Mouse (Mus musculus) cerebellum, adult 2 months (tissue): ENCODE data around the gene Nbas.

Source experiments
- CTCF ChIP-seq: fragments of 200-500 bp; IDR thresholded peaks from 2 replicates; pipeline ENCODE4 v1.5.1; 2011; ENCODE audit warnings: low read depth, mild to moderate bottlenecking, control low read depth, low read length, moderate library complexity, borderline replicate concordance; ENCODE audit not compliant: insufficient read depth
- POLR2A ChIP-seq: fragments of 200-500 bp; IDR thresholded peaks from 2 replicates; pipeline ENCODE4 v1.6.1; 2011; ENCODE audit warnings: low read length, control low read depth, borderline replicate concordance; ENCODE audit not compliant: insufficient read depth

DNA sequence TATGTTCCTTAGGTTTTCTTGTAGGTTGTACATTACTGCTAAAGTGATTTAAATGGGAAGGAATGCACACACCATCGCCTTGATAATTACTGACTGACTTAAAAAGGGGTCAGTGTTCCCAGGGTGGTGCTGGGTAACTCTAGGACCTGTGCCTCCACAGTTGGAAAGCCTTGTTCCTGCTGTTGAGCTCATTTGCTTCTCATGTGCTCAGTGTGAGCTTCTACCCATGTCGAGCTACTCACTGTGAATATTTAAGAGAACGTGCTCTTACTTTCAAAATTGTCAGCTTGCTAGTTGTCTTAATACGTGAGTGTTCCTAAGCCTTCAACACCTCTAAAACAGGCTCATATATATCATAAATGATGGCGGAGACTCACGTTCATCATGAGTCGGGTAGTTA lies 112.6 kb downstream of the Nbas start:
- TF ChIP-seq CTCF (no peak), POLR2A (no peak)
